Mouse (Mus musculus) brain, adult 2 months (tissue): ENCODE results near the gene Olfr282.
"Not testable (repeated sequence)": the region's sequence is repeated elsewhere in the genome, so short reads cannot be mapped to it uniquely, and the experiment has no call there.

ENCODE experiments used
- DNase-seq: peaks from one replicate; pipeline ENCODE4 v3.0.0; 2011; ENCODE audit warnings: low read depth, low spot score

Gene Olfr282

GRCm38 (mm10) chr15:98430925-98431324 lies at the start of gene Olfr282:
Gene Olfr282, plus strand, starts transcription at chr15:98431225.
- not testable (repeated sequence) for DNase-seq

- DNase-seq = no peak
Observed at GRCm38 (mm10) chr15:98387621-98388020, 43.4 kb upstream of the Olfr282 start.

DNA sequence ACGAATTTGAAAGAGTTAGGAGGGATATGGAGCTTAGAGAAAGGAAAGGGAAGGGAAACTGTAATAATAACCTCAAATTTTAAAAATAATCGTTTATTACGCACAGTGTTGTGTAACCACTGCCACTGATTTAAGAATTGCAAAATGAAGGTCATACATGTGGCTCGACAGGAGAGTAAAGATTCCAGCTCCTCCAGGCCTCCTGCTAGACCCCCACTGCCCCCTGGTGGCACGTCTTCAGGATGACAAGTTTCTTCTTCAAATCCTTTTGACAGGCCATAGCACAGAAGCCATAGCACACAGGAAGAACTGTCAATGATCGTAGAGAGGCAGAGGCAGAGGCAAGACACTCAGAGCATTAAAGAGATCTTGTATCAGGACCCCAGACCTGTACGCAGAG lies 41.2 kb upstream of the Olfr282 start:
- DNase-seq = peak; percentile 92

GRCm38 (mm10) chr15:98391081-98391902 lies 39.7 kb upstream of the Olfr282 start:
- no peak for DNase-seq

DNA sequence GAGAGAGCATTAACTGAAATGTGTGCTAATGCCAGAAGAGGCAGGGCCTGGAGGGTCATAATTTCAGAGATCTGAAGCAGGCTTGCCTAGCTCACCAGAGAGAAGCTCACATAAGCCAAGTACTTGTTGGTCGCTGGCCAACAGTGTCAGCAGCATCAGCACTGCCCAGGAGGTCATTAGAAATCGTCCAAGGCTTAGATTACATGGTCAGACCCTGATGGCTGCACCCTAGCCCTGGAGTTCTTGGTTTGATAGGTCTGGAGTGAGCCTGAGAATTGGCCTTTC lies 39.2 kb upstream of the Olfr282 start:
- DNase-seq = peak; percentile 11

- no peak for DNase-seq
Observed at GRCm38 (mm10) chr15:98397136-98397535, 33.9 kb upstream of the Olfr282 start.

DNA sequence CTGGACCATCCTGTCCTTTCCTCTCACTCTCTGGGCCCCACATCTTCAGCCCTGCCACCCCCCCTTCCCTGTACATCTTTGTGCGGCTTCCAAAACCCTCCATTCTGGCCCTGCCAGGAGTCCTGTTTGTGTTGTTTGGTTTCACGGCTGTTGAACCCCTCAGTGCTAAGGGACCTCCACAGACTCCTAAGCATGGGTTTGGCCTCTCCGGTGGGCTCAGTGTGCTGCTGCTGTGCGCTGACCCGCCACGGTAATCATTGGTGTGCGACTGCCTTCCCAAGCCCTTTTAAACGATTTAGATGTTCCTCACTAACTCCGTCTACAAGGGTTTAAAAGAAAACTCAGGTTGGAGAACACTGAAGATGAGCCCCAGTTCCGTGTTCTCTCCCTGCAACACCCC lies 28.7 kb upstream of the Olfr282 start:
- no peak for DNase-seq

DNA sequence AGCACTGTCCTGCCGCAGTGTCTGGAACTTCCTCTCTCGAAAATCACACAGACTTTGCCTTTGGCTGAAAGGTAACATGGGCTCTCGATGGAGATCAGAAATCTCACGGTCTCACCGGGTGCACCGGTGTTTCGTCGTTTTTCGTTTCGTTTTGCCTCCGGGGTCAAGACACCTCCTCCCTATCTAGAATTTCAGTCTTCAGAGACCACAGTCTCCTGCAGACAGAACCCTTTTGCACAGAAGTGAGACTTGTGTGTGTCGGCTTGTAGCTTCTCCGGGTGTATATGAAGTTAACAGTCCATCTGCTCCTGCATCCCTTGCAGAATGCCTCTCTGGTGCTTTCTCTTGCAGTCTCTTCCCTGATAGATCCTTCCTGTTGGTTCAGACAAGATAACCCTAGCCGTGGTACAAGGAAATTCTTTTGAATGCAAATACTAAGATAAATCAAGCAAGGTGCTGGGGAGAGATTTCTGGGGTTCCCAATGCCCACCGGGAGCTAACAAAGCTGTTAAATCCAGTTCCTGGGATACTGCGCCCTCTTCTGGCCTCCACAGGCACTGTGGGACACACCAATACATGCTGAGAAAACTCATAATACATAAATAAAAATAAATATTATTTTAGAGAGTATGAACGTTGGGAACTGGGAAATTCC lies 22.5 kb upstream of the Olfr282 start:
- DNase-seq = peak; percentile 35

DNA sequence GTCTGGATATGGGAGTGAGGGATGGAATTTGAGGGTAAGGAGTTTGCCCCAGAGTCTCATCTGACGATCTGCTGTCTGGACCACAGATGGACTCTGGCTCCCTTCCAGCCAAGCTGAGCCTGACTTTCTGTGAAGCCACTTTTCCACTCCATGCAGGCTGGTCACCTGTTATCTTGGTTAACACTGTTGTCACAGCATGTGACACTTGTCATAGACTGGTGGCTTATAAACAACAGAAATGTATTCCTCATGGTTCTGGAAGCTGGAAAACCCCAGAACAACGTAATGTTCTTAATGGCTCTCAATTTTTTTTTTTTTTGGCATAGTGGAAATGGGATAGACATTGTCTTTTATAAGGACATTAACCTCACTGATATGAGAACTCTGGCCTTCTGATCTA lies 21.4 kb upstream of the Olfr282 start:
- no peak for DNase-seq

- DNase-seq = no peak
Observed at GRCm38 (mm10) chr15:98410249-98410648, 20.8 kb upstream of the Olfr282 start.

- no peak for DNase-seq
Observed at GRCm38 (mm10) chr15:98415996-98416395, 15.0 kb upstream of the Olfr282 start.

- not testable (repeated sequence) for DNase-seq
Observed at GRCm38 (mm10) chr15:98416802-98417201, 14.2 kb upstream of the Olfr282 start.

DNA sequence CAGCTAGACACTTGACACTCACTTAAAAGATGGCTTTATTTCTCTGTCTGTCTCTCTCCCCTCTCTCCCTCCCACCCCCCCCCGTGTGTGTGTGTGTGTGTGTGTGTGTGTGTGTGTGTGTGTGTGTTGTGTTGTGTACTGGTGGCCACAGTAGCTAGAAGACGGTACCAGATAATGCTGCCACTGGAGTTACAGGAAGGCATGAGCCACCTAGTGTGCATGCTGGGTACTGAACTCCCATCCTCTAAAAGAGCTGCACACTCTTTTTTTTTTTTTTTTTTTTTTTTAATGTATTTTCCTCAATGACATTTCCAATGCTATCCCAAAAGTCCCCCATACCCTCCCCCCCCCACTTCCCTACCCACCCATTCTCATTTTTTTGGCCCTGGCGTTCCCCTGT lies 13.7 kb upstream of the Olfr282 start:
- peak; percentile 34 for DNase-seq

DNA sequence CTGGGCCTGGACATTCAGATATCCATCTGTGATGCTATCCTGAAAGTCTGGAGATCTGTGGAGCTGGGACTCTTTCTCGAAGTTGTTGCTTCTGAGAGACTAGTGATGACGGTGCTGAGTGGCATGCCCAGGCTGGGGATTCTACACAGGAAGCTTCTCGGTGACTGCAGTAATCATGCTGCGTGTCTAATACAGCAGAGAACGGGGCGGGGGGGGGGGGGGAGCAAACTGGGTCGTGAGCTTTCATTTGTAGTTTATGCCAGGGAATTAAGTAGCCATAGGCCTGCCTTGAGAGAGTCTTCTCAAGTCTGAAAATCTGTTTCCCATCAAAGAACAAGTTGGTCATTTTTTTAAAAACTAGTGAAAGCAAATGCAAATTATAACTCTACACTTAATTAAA lies 12.9 kb upstream of the Olfr282 start:
- no peak for DNase-seq

- DNase-seq = no peak
Observed at GRCm38 (mm10) chr15:98420897-98421296, 10.1 kb upstream of the Olfr282 start.

DNA sequence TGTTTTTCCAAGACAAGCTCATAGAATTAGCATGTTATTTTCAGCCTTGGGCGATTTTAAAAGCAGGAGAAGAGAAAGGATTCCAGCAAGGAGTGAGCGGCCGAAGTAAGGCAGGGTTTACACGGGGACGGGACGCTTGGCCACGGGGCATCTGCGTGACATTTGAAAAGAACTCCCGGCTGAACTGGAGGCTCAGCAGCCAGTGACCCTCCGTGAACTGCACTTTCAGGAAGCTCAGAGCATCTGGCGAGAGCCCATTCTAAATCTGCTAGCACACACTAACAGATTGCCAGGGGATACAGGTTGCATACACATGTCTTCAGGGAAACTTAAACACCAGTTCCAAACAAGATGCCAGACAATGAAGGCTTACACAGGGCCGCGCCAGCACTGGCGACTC lies 6.7 kb upstream of the Olfr282 start:
- DNase-seq = no peak

DNA sequence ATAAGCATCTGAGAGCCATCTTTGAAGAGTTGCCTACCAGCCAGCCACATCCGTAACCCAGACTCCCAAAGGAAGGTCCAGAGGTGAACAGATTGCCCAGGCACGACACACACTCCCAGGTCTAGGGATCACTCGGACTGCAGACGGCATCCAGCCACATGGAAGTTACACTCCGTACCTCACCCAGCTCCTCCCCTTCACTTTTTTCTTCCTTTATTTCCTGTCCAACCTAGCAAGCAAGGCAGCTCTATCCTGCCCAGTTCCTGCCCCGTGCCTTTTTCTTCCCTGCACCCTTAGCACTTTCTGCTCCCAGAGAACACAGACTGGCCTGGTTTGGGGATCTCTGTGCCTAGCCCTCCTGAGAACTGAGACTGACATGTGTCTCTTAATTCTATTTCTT lies 6.3 kb upstream of the Olfr282 start:
- no peak for DNase-seq

DNA sequence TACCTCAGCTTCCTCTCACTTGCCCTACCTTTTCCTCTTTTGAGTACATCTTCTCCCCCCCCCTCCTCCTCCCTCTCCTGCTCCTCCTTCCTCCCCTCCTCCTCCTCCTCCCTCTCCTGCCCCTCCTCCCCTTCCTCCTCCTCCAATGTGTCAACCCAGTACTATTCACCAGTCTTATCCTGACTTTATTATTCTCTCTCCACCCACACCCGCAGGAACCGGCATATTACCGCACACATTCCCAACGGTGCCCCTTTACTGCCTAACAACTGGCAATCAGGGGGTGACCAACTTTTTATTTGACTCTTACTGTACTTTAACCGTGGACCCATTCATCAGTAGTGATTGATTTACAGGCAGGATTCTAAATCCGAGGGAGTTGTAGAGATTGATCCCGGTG lies 5.8 kb upstream of the Olfr282 start:
- no peak for DNase-seq

DNA sequence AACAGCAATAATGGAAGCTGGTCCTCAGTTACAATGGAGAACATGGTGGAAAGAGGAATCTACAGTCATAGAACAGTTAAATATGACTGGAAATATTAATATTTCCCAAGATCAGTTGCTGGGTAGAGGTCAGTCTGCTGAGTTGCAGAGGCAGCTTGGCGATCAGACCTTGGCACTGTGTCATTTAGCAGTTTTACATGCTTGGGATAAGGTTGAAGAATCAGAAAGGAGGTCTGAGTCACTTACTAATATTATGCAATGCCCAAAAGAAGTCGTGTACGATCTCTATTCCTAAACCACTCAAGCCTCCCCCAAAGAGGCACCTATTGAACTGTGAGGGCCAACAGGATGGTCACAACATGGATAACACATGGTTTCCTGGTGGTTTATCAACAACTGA lies 13.5 kb downstream of the Olfr282 start:
- DNase-seq = no peak

GRCm38 (mm10) chr15:98448521-98448920 lies 17.5 kb downstream of the Olfr282 start:
- DNase-seq = peak; percentile 42

- no peak for DNase-seq
Observed at GRCm38 (mm10) chr15:98452288-98452687, 21.3 kb downstream of the Olfr282 start, which contains the start of gene Olfr281. Gene Olfr281, plus strand, starts transcription at chr15:98452588.

DNA sequence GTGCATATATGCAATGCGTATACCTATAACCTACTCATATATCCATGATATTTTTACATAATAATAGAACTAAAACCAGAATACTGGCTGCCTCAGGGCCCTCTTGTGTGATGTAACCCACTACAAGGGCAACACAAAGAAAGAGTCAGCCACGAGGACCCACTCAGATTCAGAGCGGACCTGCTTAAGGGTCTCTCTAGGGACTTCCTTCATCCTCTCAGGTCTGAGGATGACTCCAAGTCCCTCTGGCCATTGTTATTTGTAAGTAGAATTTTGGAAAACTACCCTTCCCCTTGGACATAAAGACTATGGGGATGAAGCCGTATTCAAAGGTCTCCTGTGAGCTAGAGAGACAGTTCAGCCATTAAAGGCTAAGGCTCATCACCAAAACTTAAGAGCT lies 38.6 kb downstream of the Olfr282 start, which contains the start of gene OR5BS1P:
Gene OR5BS1P (plus strand): TSS at position 301 of the 400 bp plus-strand sequence.
- DNase-seq = no peak

DNA sequence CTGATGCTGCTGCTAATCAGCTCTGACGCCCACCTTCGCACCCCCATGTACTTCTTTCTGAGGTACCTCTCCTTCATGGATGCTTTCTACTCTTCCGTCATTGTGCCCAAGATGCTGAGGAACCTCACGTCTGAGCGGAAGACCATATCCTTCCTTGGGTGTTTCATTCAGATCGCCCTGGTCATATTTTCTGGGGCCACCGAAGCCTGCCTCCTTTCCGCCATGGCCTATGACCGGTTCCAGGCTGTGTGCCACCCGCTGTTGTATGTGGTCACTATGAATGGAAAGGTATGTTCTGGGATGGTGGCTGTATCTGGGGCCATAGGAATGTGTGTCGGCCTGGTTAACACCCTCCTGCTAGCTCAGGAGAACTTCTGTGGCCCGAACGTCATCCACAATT lies 40.5 kb downstream of the Olfr282 start:
- no peak for DNase-seq
